Mouse (Mus musculus): ENCODE data around the gene Srpr. TPM values are rescaled to one million over a fixed set of nuclear protein-coding genes. Genes with fewer than 3 reads are reported as not detected.

Srpr gene
- polyA plus RNA-seq, 1 experiment from 2014 or later, result 112 TPM

DNA sequence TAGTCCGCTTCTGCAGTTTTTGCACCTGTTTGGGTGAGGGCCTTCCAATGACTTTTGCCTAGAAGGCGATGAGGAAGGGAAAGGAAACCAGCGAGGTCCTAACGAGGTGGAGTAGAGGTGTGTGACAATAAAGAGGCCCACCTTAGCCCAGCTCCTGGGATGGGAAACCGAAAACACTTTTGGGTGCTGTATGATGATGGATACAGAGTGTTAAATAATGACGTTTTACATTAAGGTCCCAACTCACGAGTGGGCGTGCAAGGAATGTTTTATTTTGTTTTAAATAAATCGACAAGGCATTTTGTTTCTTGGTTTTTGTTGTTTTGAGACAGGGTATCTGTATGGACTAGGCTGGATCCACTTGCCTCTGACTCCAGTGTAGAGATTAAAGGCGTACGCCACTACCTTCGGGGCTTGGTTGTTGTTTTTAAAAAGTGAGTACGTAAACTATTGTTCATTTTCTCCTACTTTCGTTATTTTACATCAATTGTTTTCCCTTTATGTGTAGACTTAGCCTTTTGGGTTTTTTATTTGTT lies 23.8 kb upstream of the Srpr start:
- WGBS, result 51% methylated on average over 14 of the region's 14 CpGs
- no peaks in the 10 kb centered on the region for H3K9me3 ChIP-seq (replicated peaks; ENCODE audit: control insufficient read depth, low read length)
- ATAC-seq (replicated peaks; ENCODE audit: insufficient number of reproducible peaks, low FRiP score, low TSS enrichment, low read depth) (0 out of 2 replicates have a peak, but pooled peaks have one; percentile 30), DNase-seq (ENCODE audit: low spot score) (no peak)
- no peak overlapping the region for H3K27ac ChIP-seq (replicated peaks; ENCODE audit: low read depth, low read length)
- H3K4me1 ChIP-seq (ENCODE audit: control insufficient read depth, insufficient read depth, low read length), result no peaks in the 10 kb centered on the region
- no peaks in the 10 kb centered on the region for H3K36me3 ChIP-seq (replicated peaks; ENCODE audit: control insufficient read depth, insufficient read depth, low read depth, low read length)
- no peak overlapping the region for H3K9ac ChIP-seq (replicated peaks; ENCODE audit: low read length)
- H3K27me3 ChIP-seq (ENCODE audit: control insufficient read depth, insufficient read depth, low read length), result no peaks in the 10 kb centered on the region
- H3K4me3 ChIP-seq (ENCODE audit: low read depth, low read length), result peak overlapping the region; percentile 61; the same call in 1 of the 2 replicates
- peak overlapping the region; percentile 8; the same call in 1 of the 2 replicates for H3K4me2 ChIP-seq (ENCODE audit: low read depth, low read length)

DNA sequence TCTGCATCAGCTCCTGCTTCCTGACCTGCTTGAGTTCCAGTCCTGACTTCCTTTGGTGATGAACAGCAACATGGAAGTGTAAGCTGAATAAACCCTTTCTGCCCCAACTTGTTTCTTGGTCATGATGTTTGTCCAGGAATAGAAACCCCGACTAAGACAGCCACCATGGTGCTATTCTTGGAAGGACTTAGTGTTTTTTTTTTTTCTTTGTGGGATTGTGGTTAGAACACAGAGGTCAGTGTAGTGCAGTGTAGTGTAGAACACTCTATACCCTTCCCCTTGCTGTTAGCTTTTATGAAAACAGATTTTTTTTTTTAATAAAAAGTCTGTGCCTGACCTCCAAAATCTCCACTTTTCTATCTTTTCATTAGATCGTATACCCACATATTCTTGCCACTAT lies 17.1 kb upstream of the Srpr start:
- DNase-seq (ENCODE audit: low spot score), result no peak
- Histone ChIP-seq H3K4me3 (ENCODE audit: low read depth, low read length) (no peak overlapping the region), H3K36me3 (replicated peaks; ENCODE audit: control insufficient read depth, insufficient read depth, low read depth, low read length) (no peaks in the 10 kb centered on the region), H3K27me3 (ENCODE audit: control insufficient read depth, insufficient read depth, low read length) (no peaks in the 10 kb centered on the region), H3K4me1 (ENCODE audit: control insufficient read depth, insufficient read depth, low read length) (no peaks in the 10 kb centered on the region), H3K27ac (replicated peaks; ENCODE audit: low read depth, low read length) (no peak overlapping the region), H3K4me2 (ENCODE audit: low read depth, low read length) (no peak overlapping the region), H3K9me3 (replicated peaks; ENCODE audit: control insufficient read depth, low read length) (no peaks in the 10 kb centered on the region), H3K9ac (replicated peaks; ENCODE audit: low read length) (no peak overlapping the region)
- 88% methylated on average over 2 of the region's 2 CpGs for WGBS
- ATAC-seq (replicated peaks; ENCODE audit: insufficient number of reproducible peaks, low FRiP score, low TSS enrichment, low read depth), result no peak

DNA sequence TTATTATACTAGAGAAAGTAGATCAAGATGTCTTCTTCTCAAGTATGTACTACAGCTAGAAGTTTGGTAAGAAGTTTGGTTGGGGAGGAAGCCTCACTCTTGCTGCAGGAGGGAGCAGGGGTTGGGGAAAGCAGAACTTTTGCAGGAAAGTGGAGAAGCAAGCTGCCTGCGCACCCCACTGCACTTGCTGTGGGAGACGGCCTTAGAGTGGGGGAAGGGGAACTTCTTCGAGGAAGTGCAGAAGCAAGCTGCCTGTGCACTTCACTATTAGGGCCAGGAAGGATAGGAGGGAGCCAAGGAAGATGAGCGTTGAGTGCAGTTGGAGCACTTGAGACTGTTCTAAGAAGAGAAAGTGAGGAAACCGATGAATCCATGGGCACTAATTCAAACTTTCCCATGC lies 16.6 kb upstream of the Srpr start:
- DNase-seq (ENCODE audit: low spot score) (no peak), ATAC-seq (replicated peaks; ENCODE audit: insufficient number of reproducible peaks, low FRiP score, low TSS enrichment, low read depth) (no peak)
- Histone ChIP-seq H3K4me1 (ENCODE audit: control insufficient read depth, insufficient read depth, low read length) (no peaks in the 10 kb centered on the region), H3K4me3 (ENCODE audit: low read depth, low read length) (no peak overlapping the region), H3K9me3 (replicated peaks; ENCODE audit: control insufficient read depth, low read length) (no peaks in the 10 kb centered on the region), H3K27me3 (ENCODE audit: control insufficient read depth, insufficient read depth, low read length) (no peaks in the 10 kb centered on the region), H3K27ac (replicated peaks; ENCODE audit: low read depth, low read length) (no peak overlapping the region), H3K4me2 (ENCODE audit: low read depth, low read length) (no peak overlapping the region), H3K9ac (replicated peaks; ENCODE audit: low read length) (no peak overlapping the region), H3K36me3 (replicated peaks; ENCODE audit: control insufficient read depth, insufficient read depth, low read depth, low read length) (no peaks in the 10 kb centered on the region)
- WGBS, result 60% methylated on average over 5 of the region's 5 CpGs

DNA sequence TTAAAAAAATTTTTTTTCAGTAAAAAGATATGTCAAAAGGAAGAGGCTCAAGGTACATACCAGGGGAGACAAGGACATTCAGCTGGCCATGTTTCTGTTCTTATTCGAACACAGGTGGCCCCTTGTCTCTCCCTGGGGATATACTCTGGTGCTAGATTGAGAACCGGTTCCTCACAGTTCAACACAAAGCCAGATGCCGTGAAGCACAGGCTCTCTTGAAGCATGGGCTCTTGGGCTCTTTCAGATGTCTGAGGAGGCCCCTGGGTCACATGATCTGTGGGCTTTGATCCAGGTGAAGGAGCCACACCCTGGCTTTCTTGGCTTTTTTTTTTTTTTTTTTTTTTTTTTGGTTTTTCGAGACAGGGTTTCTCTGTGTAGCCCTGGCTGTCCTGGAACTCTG lies 13.5 kb upstream of the Srpr start:
- H3K36me3 ChIP-seq (replicated peaks; ENCODE audit: control insufficient read depth, insufficient read depth, low read depth, low read length), result no peaks in the 10 kb centered on the region; the same call in 1 of the 2 replicates
- H3K27ac ChIP-seq (replicated peaks; ENCODE audit: low read depth, low read length), result no peak overlapping the region
- H3K27me3 ChIP-seq (ENCODE audit: control insufficient read depth, insufficient read depth, low read length), result no peaks in the 10 kb centered on the region
- no peak overlapping the region for H3K9ac ChIP-seq (replicated peaks; ENCODE audit: low read length)
- 86% methylated on average over 3 of the region's 4 CpGs for whole genome bisulfite sequencing
- H3K4me1 ChIP-seq (ENCODE audit: control insufficient read depth, insufficient read depth, low read length), result no peaks in the 10 kb centered on the region
- no peak overlapping the region for H3K4me2 ChIP-seq (ENCODE audit: low read depth, low read length)
- H3K9me3 ChIP-seq (replicated peaks; ENCODE audit: control insufficient read depth, low read length), result no peaks in the 10 kb centered on the region
- no peak overlapping the region for H3K4me3 ChIP-seq (ENCODE audit: low read depth, low read length)
- DNase-seq (ENCODE audit: low spot score) (no peak), ATAC-seq (replicated peaks; ENCODE audit: insufficient number of reproducible peaks, low FRiP score, low TSS enrichment, low read depth) (no peak)

DNA sequence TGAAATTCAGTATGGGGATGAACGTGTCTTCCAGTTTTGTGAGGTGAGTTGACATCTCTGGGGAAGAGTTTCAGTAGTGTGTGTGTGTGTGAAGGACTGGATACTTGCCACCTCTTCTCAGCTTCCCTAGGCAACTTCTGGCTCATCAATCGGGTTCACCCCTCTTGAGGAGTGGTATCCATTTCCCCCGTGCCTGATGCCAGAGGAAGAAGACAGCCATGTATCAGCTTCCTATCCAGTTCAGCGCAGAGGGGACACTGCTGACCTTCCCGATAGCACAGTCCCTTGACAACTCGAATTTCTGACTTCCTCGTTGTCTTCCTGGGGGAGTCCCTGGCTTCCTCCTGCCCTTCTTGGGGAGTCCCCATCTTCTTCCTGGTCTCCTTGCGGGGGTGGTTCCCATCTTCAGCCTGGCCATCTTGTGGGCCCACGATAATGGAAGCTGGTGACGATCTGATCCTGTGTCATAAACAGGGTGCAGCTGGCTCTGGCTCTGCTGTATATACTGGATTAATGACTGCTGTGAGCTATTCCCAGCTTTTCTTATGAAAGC lies 12.5 kb upstream of the Srpr start:
- WGBS, result 89% methylated on average over 10 of the region's 10 CpGs
- Histone ChIP-seq H3K4me1 (ENCODE audit: control insufficient read depth, insufficient read depth, low read length) (no peaks in the 10 kb centered on the region), H3K4me2 (ENCODE audit: low read depth, low read length) (no peak overlapping the region), H3K4me3 (ENCODE audit: low read depth, low read length) (no peak overlapping the region), H3K27ac (replicated peaks; ENCODE audit: low read depth, low read length) (no peak overlapping the region), H3K36me3 (replicated peaks; ENCODE audit: control insufficient read depth, insufficient read depth, low read depth, low read length) (no peaks in the 10 kb centered on the region; the same call in 1 of the 2 replicates), H3K9me3 (replicated peaks; ENCODE audit: control insufficient read depth, low read length) (no peaks in the 10 kb centered on the region), H3K9ac (replicated peaks; ENCODE audit: low read length) (no peak overlapping the region), H3K27me3 (ENCODE audit: control insufficient read depth, insufficient read depth, low read length) (no peaks in the 10 kb centered on the region)
- no peak for DNase-seq (ENCODE audit: low spot score)
- no peak for ATAC-seq (replicated peaks; ENCODE audit: insufficient number of reproducible peaks, low FRiP score, low TSS enrichment, low read depth)

DNA sequence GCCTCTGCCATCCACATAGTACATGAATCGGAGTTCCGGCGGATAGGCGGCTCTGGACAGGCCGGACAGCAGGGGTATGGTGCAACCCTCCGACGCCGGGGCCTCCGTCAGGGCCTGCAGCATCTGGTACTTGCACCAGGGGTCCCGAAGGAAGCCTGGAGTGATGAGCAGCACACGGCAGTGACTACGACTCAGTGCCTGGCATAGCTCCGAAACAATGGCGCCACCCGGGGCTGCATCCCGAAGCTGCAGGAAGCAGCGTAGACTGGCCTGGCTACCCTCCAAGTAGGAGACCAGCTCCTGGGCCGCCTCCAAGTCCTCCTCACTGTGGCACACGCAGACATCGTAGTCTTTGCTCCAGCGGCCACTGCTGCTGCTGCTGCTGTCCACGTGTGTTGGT lies 11.3 kb upstream of the Srpr start:
- H3K4me1 ChIP-seq (ENCODE audit: control insufficient read depth, insufficient read depth, low read length), result no peaks in the 10 kb centered on the region
- H3K27me3 ChIP-seq (ENCODE audit: control insufficient read depth, insufficient read depth, low read length), result no peaks in the 10 kb centered on the region
- H3K9me3 ChIP-seq (replicated peaks; ENCODE audit: control insufficient read depth, low read length), result no peaks in the 10 kb centered on the region
- no peaks in the 10 kb centered on the region; the same call in 1 of the 2 replicates for H3K36me3 ChIP-seq (replicated peaks; ENCODE audit: control insufficient read depth, insufficient read depth, low read depth, low read length)
- H3K4me2 ChIP-seq (ENCODE audit: low read depth, low read length), result no peak overlapping the region
- no peak for DNase-seq (ENCODE audit: low spot score)
- no peak for ATAC-seq (replicated peaks; ENCODE audit: insufficient number of reproducible peaks, low FRiP score, low TSS enrichment, low read depth)
- H3K4me3 ChIP-seq (ENCODE audit: low read depth, low read length), result no peak overlapping the region
- no peak overlapping the region for H3K27ac ChIP-seq (replicated peaks; ENCODE audit: low read depth, low read length)
- H3K9ac ChIP-seq (replicated peaks; ENCODE audit: low read length), result no peak overlapping the region
- WGBS, result 74% methylated on average over 22 of the region's 22 CpGs

DNA sequence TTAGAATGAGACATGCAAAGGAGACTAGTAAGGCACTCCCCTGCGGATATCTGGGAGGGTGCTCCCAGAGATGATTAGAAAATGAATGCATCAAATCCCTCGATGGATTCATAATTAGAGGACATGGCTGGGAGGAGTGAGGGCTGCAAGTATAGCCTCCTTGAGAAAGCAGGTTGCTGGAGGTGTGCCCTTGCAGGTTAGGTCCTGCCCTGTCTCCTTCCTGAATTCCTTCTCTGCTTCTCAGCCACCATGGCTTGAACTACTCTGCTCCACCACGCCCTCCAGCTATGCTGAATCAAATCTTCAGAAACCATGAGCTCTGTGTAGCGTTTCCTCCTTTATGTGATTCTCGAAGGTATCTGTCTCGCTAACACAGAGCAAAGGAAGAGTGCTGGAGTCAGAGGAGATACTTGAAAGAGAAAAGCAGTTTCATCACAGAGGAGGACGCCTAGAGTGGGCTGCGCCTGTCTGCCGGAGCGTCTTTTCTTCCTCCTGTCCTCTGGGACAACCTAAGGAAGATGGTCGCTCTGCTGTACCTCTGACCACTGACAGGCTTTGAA lies 6.9 kb upstream of the Srpr start:
- Histone ChIP-seq H3K27ac (replicated peaks; ENCODE audit: low read depth, low read length) (no peak overlapping the region), H3K27me3 (ENCODE audit: control insufficient read depth, insufficient read depth, low read length) (no peaks in the 10 kb centered on the region), H3K36me3 (replicated peaks; ENCODE audit: control insufficient read depth, insufficient read depth, low read depth, low read length) (no peaks in the 10 kb centered on the region; the same call in 1 of the 2 replicates), H3K4me2 (ENCODE audit: low read depth, low read length) (no peak overlapping the region), H3K9ac (replicated peaks; ENCODE audit: low read length) (no peak overlapping the region), H3K4me3 (ENCODE audit: low read depth, low read length) (no peak overlapping the region), H3K9me3 (replicated peaks; ENCODE audit: control insufficient read depth, low read length) (no peaks in the 10 kb centered on the region), H3K4me1 (ENCODE audit: control insufficient read depth, insufficient read depth, low read length) (no peaks in the 10 kb centered on the region)
- DNase-seq (ENCODE audit: low spot score) (no peak), ATAC-seq (replicated peaks; ENCODE audit: insufficient number of reproducible peaks, low FRiP score, low TSS enrichment, low read depth) (no peak)
- WGBS, result 74% methylated on average over 11 of the region's 11 CpGs

DNA sequence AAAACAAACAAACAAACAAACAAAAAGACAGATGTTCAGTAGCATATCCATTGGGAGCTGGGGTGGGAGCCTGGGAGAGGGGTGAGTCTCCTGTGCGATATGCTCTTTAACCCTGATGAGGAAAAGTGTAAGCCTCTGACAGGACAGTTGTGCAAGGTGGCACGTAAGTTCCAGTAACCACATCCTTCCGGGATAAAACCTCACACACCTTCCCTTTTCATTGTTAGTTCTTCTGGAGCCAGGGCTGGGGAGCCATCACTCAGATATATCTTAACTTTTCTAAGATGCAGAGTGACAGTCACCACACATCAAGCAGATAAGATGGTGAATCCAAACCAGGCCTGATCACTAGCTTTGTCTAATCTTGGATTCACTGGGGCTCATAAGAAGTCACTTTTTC lies 5.9 kb upstream of the Srpr start:
- no peak for DNase-seq (ENCODE audit: low spot score)
- WGBS, result 95% methylated on average over 3 of the region's 3 CpGs

More for the DNA sequence above, 5.9 kb upstream of the Srpr start:
- H3K4me2 ChIP-seq (ENCODE audit: low read depth, low read length), result no peak overlapping the region
- H3K9ac ChIP-seq (replicated peaks; ENCODE audit: low read length), result no peak overlapping the region
- no peaks in the 10 kb centered on the region for H3K36me3 ChIP-seq (replicated peaks; ENCODE audit: control insufficient read depth, insufficient read depth, low read depth, low read length)
- H3K4me1 ChIP-seq (ENCODE audit: control insufficient read depth, insufficient read depth, low read length), result no peaks in the 10 kb centered on the region
- H3K27ac ChIP-seq (replicated peaks; ENCODE audit: low read depth, low read length), result no peak overlapping the region
- no peaks in the 10 kb centered on the region for H3K9me3 ChIP-seq (replicated peaks; ENCODE audit: control insufficient read depth, low read length)
- no peak for ATAC-seq (replicated peaks; ENCODE audit: insufficient number of reproducible peaks, low FRiP score, low TSS enrichment, low read depth)
- H3K27me3 ChIP-seq (ENCODE audit: control insufficient read depth, insufficient read depth, low read length), result no peaks in the 10 kb centered on the region
- no peak overlapping the region for H3K4me3 ChIP-seq (ENCODE audit: low read depth, low read length)

Measured in embryonic facial prominence, embryonic 11.5 days (tissue).